Mouse (Mus musculus): ENCODE results near the gene Nos3. TPM values are rescaled to one million over a fixed set of nuclear protein-coding genes. Genes with fewer than 3 reads are reported as not detected.
A peak's percentile ranks its signal among the peaks of the same experiment; 100 is the strongest.

Nos3 gene
- polyA plus RNA-seq, 1 experiment, result 0.92 TPM

GRCm38 (mm10) chr5:24426556-24427284 lies 62.1 kb downstream of the Nos3 start:
- Histone ChIP-seq H3ac (ENCODE audit: control insufficient read depth, insufficient read length) (peak overlapping the region; percentile 55), H3K4me3 (peak overlapping the region; percentile 95), H3K27me3 (ENCODE audit: control insufficient read depth, insufficient read depth, insufficient read length) (no peaks in the 10 kb centered on the region), H3K79me2 (ENCODE audit: control insufficient read depth, insufficient read depth) (peaks cover 27% of the 10 kb centered on the region), H3K36me3 (ENCODE audit: control insufficient read depth, insufficient read depth) (peaks cover 7% of the 10 kb centered on the region), H3K4me2 (ENCODE audit: low read depth) (peak overlapping the region; percentile 94)
- TF ChIP-seq MYOD1 (IDR thresholded peaks at IDR 0.05; ENCODE audit: control insufficient read depth in 1 of 3, insufficient read length in 2 of 3, low read depth in 2 of 3) (no peak), MYOG (IDR thresholded peaks at IDR 0.05; ENCODE audit: control insufficient read depth in 1 of 3, insufficient read depth in 1 of 3, insufficient read length in 2 of 3, low read depth in 2 of 3) (no peak), TCF3 (IDR thresholded peaks at IDR 0.05; ENCODE audit: insufficient read length, low read depth) (no peak), CEBPB (IDR thresholded peaks at IDR 0.05; ENCODE audit: insufficient read depth, poor library complexity, severe bottlenecking) (no peak), SRF (IDR thresholded peaks at IDR 0.05; ENCODE audit: control insufficient read depth, insufficient read length, low read depth) (no peak), POLR2A (IDR thresholded peaks at IDR 0.05; ENCODE audit: insufficient read length, low read depth) (no peak), E2F4 (IDR thresholded peaks at IDR 0.05; ENCODE audit: insufficient read depth) (no peak), TCF12 (IDR thresholded peaks at IDR 0.05; ENCODE audit: insufficient read depth, poor library complexity, severe bottlenecking) (no peak), POLR2AphosphoS2 (IDR thresholded peaks at IDR 0.05; ENCODE audit: insufficient read length, low read depth) (no peak), USF1 (IDR thresholded peaks at IDR 0.05; ENCODE audit: low read depth) (no peak)

- TF ChIP-seq MYOD1 (IDR thresholded peaks at IDR 0.05; ENCODE audit: control insufficient read depth in 1 of 3, insufficient read length in 2 of 3, low read depth in 2 of 3) (no peak), MAX (IDR thresholded peaks at IDR 0.05; ENCODE audit: low read depth) (no peak), POLR2A (IDR thresholded peaks at IDR 0.05; ENCODE audit: insufficient read length, low read depth) (no peak), REST (IDR thresholded peaks at IDR 0.05; ENCODE audit: insufficient read depth, insufficient read length) (no peak), E2F4 (IDR thresholded peaks at IDR 0.05; ENCODE audit: insufficient read depth) (no peak), USF1 (IDR thresholded peaks at IDR 0.05; ENCODE audit: low read depth) (no peak), TCF3 (IDR thresholded peaks at IDR 0.05; ENCODE audit: insufficient read length, low read depth) (no peak), SRF (IDR thresholded peaks at IDR 0.05; ENCODE audit: control insufficient read depth, insufficient read length, low read depth) (no peak), MYOG (IDR thresholded peaks at IDR 0.05; ENCODE audit: control insufficient read depth in 1 of 3, insufficient read depth in 1 of 3, insufficient read length in 2 of 3, low read depth in 2 of 3) (no peak), TCF12 (IDR thresholded peaks at IDR 0.05; ENCODE audit: insufficient read depth, poor library complexity, severe bottlenecking) (no peak), CEBPB (IDR thresholded peaks at IDR 0.05; ENCODE audit: insufficient read depth, poor library complexity, severe bottlenecking) (no peak), POLR2AphosphoS2 (IDR thresholded peaks at IDR 0.05; ENCODE audit: insufficient read length, low read depth) (no peak)
Measured at GRCm38 (mm10) chr5:24427285-24427633, 62.6 kb downstream of the Nos3 start.

GRCm38 (mm10) chr5:24427981-24428402 lies 63.4 kb downstream of the Nos3 start:
- no peak overlapping the region for H3K4me2 ChIP-seq (ENCODE audit: low read depth)
- no peak overlapping the region for H3K4me3 ChIP-seq
- H3K36me3 ChIP-seq (ENCODE audit: control insufficient read depth, insufficient read depth), result peaks cover 16% of the 10 kb centered on the region
- H3ac ChIP-seq (ENCODE audit: control insufficient read depth, insufficient read length), result no peak overlapping the region
- peaks cover 21% of the 10 kb centered on the region for H3K79me2 ChIP-seq (ENCODE audit: control insufficient read depth, insufficient read depth)
- no peaks in the 10 kb centered on the region for H3K27me3 ChIP-seq (ENCODE audit: control insufficient read depth, insufficient read depth, insufficient read length)
- TF ChIP-seq MYOG (IDR thresholded peaks at IDR 0.05; ENCODE audit: control insufficient read depth in 1 of 3, insufficient read depth in 1 of 3, insufficient read length in 2 of 3, low read depth in 2 of 3) (peak in 1 of 3 experiments; percentile 61), SRF (IDR thresholded peaks at IDR 0.05; ENCODE audit: control insufficient read depth, insufficient read length, low read depth) (no peak)

More at GRCm38 (mm10) chr5:24427285-24427633, 62.6 kb downstream of the Nos3 start:
- Histone ChIP-seq H3K79me2 (ENCODE audit: control insufficient read depth, insufficient read depth) (peaks cover 27% of the 10 kb centered on the region), H3K36me3 (ENCODE audit: control insufficient read depth, insufficient read depth) (peaks cover 11% of the 10 kb centered on the region), H3ac (ENCODE audit: control insufficient read depth, insufficient read length) (no peak overlapping the region), H3K4me3 (peak overlapping the region; percentile 95), H3K4me2 (ENCODE audit: low read depth) (peak overlapping the region; percentile 94), H3K27me3 (ENCODE audit: control insufficient read depth, insufficient read depth, insufficient read length) (no peaks in the 10 kb centered on the region)

- Histone ChIP-seq H3K79me2 (ENCODE audit: control insufficient read depth, insufficient read depth) (peaks cover 18% of the 10 kb centered on the region), H3K27me3 (ENCODE audit: control insufficient read depth, insufficient read depth, insufficient read length) (no peaks in the 10 kb centered on the region), H3K4me3 (no peak overlapping the region), H3K36me3 (ENCODE audit: control insufficient read depth, insufficient read depth) (peaks cover 20% of the 10 kb centered on the region), H3ac (ENCODE audit: control insufficient read depth, insufficient read length) (no peak overlapping the region), H3K4me2 (ENCODE audit: low read depth) (no peak overlapping the region)
- no peak for TF ChIP-seq TCF3 (IDR thresholded peaks at IDR 0.05; ENCODE audit: insufficient read length, low read depth)
- TF ChIP-seq TCF12 (IDR thresholded peaks at IDR 0.05; ENCODE audit: insufficient read depth, poor library complexity, severe bottlenecking), result no peak
- TF ChIP-seq USF1 (IDR thresholded peaks at IDR 0.05; ENCODE audit: low read depth), result no peak
- TF ChIP-seq CEBPB (IDR thresholded peaks at IDR 0.05; ENCODE audit: insufficient read depth, poor library complexity, severe bottlenecking), result no peak
- TF ChIP-seq SRF (IDR thresholded peaks at IDR 0.05; ENCODE audit: control insufficient read depth, insufficient read length, low read depth), result no peak
- no peak for TF ChIP-seq REST (IDR thresholded peaks at IDR 0.05; ENCODE audit: insufficient read depth, insufficient read length)
- no peak for TF ChIP-seq E2F4 (IDR thresholded peaks at IDR 0.05; ENCODE audit: insufficient read depth)
- no peak for TF ChIP-seq MYOD1 (IDR thresholded peaks at IDR 0.05; ENCODE audit: control insufficient read depth in 1 of 3, insufficient read length in 2 of 3, low read depth in 2 of 3)
- no peak for TF ChIP-seq MAX (IDR thresholded peaks at IDR 0.05; ENCODE audit: low read depth)
- TF ChIP-seq POLR2A (IDR thresholded peaks at IDR 0.05; ENCODE audit: insufficient read length, low read depth), result no peak
- no peak for TF ChIP-seq MYOG (IDR thresholded peaks at IDR 0.05; ENCODE audit: control insufficient read depth in 1 of 3, insufficient read depth in 1 of 3, insufficient read length in 2 of 3, low read depth in 2 of 3)
- TF ChIP-seq POLR2AphosphoS2 (IDR thresholded peaks at IDR 0.05; ENCODE audit: insufficient read length, low read depth), result no peak
Measured at GRCm38 (mm10) chr5:24428596-24428995, 64.0 kb downstream of the Nos3 start.
